Mouse (Mus musculus) E14TG2a.4 (cell line): ENCODE results near the gene Svopl.

ENCODE experiments used
- CTCF ChIP-seq: conservative IDR thresholded peaks from 2 replicates; pipeline ENCODE4 v1.5.1; 2014; ENCODE audit warnings: low read length
- NANOG ChIP-seq: IDR thresholded peaks from 2 replicates; pipeline ENCODE4 v1.6.1; 2014; ENCODE audit warnings: borderline replicate concordance, low read length, mixed read lengths
- POU5F1 ChIP-seq: IDR thresholded peaks from 2 replicates; pipeline ENCODE4 v1.6.1; 2014; ENCODE audit warnings: low read length, borderline replicate concordance

GRCm38 (mm10) chr6:38046838-38047237 lies at the start of gene Svopl:
- TF ChIP-seq CTCF, result no peak
- TF ChIP-seq POU5F1, result no peak
- TF ChIP-seq NANOG, result no peak
